Mouse (Mus musculus) heart, postnatal 4 days (tissue): Measurements from ENCODE around the gene Znrd1. TPM values are rescaled to one million over a fixed set of nuclear protein-coding genes. Genes with fewer than 3 reads are reported as not detected.
A peak's percentile ranks its signal among the peaks of the same experiment; 100 is the strongest.

Source experiments
- DNase-seq: peaks from one replicate; pipeline ENCODE4 v3.0.0; 2021
- total RNA-seq, 2 experiments: library from RNA; stranded (reverse); gene quantifications; 2 replicates each; pipeline ENCODE4 v1.2.3; 2021

Znrd1 gene
- total RNA-seq, 2 experiments from 2014 or later: 24.9 to 29.3 TPM

GRCm38 (mm10) chr17:36922715-36923114 lies 35.6 kb downstream of the Znrd1 start:
- DNase-seq: no peak

GRCm38 (mm10) chr17:36920239-36920638 lies 38.1 kb downstream of the Znrd1 start:
- no peak for DNase-seq

GRCm38 (mm10) chr17:36915076-36915475 lies 43.3 kb downstream of the Znrd1 start:
- DNase-seq: peak; percentile 75

GRCm38 (mm10) chr17:36914108-36914507 lies 44.3 kb downstream of the Znrd1 start:
- peak; percentile 84 for DNase-seq

GRCm38 (mm10) chr17:36912031-36912430 lies 46.3 kb downstream of the Znrd1 start:
- DNase-seq: no peak

- DNase-seq: no peak
These were observed 48.6 kb downstream of the Znrd1 start for GRCm38 (mm10) chr17:36909802-36910201.

GRCm38 (mm10) chr17:36908235-36908634 lies 50.1 kb downstream of the Znrd1 start:
- no peak for DNase-seq

Other genes starting within 250 kb of the Znrd1 start
- gene H2-M10.5, start 185.6 kb downstream of the Znrd1 start, total RNA-seq: not detected
- not detected for gene H2-M10.6, start 146.4 kb downstream of the Znrd1 start, total RNA-seq
- 10 to 100 TPM; 24.5 to 28.4 TPM for gene Trim26, start 121.4 kb downstream of the Znrd1 start, total RNA-seq
- not detected for gene Trim15, start 91.3 kb downstream of the Znrd1 start, total RNA-seq
- gene Trim10, start 89.0 kb downstream of the Znrd1 start, total RNA-seq: 1 to 10 TPM in 1 of 2 experiments, under 1 TPM in 1; 0.57 to 1.8 TPM
- not detected for gene Trim40, start 68.4 kb downstream of the Znrd1 start, total RNA-seq
- gene Trim31, start 60.4 kb downstream of the Znrd1 start, total RNA-seq: not detected
- under 1 TPM; 0.45 TPM for gene Rnf39, start 15.6 kb downstream of the Znrd1 start, total RNA-seq
- 10 to 100 TPM; 56.0 to 61.3 TPM for gene Ppp1r11, start 6.8 kb downstream of the Znrd1 start, total RNA-seq
- gene Znrd1as, start within 50 bp of the Znrd1 start, total RNA-seq: 1 to 10 TPM; 7.2 to 7.3 TPM
- not detected for gene 2410137M14Rik, start 22.7 kb upstream of the Znrd1 start, total RNA-seq
- under 1 TPM; 0.29 to 0.43 TPM for gene H2-M5, start 31.0 kb upstream of the Znrd1 start, total RNA-seq
- 10 to 100 TPM in 1 of 2 experiments, 1 to 10 TPM in 1; 9.7 to 14.5 TPM for gene Zfp57, start 42.6 kb upstream of the Znrd1 start, total RNA-seq
- gene Mog, start 64.8 kb upstream of the Znrd1 start, total RNA-seq: not detected
- gene Gabbr1, start 87.4 kb upstream of the Znrd1 start, total RNA-seq: 10 to 100 TPM; 21.6 to 22.4 TPM
- gene Olfr90, start 129.9 kb upstream of the Znrd1 start, total RNA-seq: not detected
- gene Olfr91, start 139.7 kb upstream of the Znrd1 start, total RNA-seq: not detected
- gene Olfr92, start 161.5 kb upstream of the Znrd1 start, total RNA-seq: not detected
- not detected for gene Olfr93, start 202.9 kb upstream of the Znrd1 start, total RNA-seq
- not detected for gene Ubd, start 235.3 kb upstream of the Znrd1 start, total RNA-seq
- not detected for gene Olfr94, start 242.4 kb upstream of the Znrd1 start, total RNA-seq